In the genomic region with DNA sequence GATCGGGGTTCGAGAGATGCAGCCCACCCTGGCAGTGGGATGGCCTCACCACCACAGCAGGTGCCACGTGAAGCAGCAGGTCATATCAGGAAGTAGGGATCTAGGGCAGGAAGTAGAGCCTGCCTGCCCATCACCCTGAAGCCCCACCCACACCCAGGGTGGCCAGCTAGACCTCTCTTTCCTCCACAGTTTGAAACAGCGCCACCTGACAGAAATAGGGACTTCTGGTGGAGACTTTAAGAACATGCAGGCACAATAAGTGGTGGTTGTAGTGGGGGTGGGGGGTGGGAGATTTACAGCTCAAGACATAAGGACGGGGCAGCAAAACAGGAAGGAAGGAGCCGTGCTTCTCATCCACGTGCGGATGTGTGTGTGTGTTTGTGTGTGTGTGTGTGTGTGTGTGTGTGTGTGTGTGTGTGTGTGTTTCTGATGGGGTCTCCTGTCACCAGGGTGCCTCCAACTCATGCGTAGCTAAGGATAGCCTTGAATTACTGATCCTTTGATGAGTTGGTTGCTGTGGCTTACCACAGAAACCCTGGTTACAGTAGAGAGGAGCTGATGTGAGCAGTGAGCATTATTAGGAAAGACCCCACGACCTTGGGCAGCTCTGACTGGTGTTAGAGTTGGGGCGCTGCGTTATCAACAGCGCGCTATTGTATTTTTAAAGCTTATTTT, we compare ENCODE assay signal across 9 mouse cellular contexts. TPM values are rescaled to one million over a fixed set of nuclear protein-coding genes. Genes with fewer than 3 reads are reported as not detected.
DNase-seq lines count a peak whose midpoint lies in the region; ATAC-seq and TF ChIP-seq lines count a peak whose summit lies in the region.
"Had no signal": no experiment of that assay in that cellular context is flagged by ENCODE, and none has a peak within 500 bp of the region (broad histone marks: within the 10 kb centered on the region; RNA-seq: fewer than 3 reads in every experiment).

No protein-coding gene starts in this region.

- H3K36me3 ChIP-seq in ES-E14 (ENCODE audit: control insufficient read depth, insufficient read depth, low read length, poor library complexity, severe bottlenecking), result no peaks in the 10 kb centered on the region
- no peaks in the 10 kb centered on the region for H3K36me3 ChIP-seq in limb, embryonic 11.5 days (ENCODE audit: control insufficient read depth, insufficient read depth, low read length)
- H3K36me3 ChIP-seq: midbrain, embryonic 12.5 days had no signal

- no peak overlapping the region for H3K27ac ChIP-seq in ES-E14 (ENCODE audit: insufficient read depth, low read depth, low read length, poor library complexity, severe bottlenecking)
- no peak overlapping the region for H3K27ac ChIP-seq in limb, embryonic 11.5 days (replicated peaks; ENCODE audit: low read depth, low read length)
- H3K27ac ChIP-seq: midbrain, embryonic 12.5 days had no signal

- H3K9me3 ChIP-seq in ES-E14 (ENCODE audit: control insufficient read depth, insufficient read depth, low read depth, low read length), result no peaks in the 10 kb centered on the region
- no peaks in the 10 kb centered on the region for H3K9me3 ChIP-seq in limb, embryonic 11.5 days (ENCODE audit: control insufficient read depth, low read length)
- H3K9me3 ChIP-seq: midbrain, embryonic 12.5 days had no signal

- no peaks in the 10 kb centered on the region for H3K27me3 ChIP-seq in limb, embryonic 11.5 days (ENCODE audit: control insufficient read depth, insufficient read depth, low read length)
- H3K27me3 ChIP-seq: midbrain, embryonic 12.5 days had no signal

- WGBS in limb, embryonic 11.5 days, result 58% methylated on average over 14 of the region's 14 CpGs

- no peak overlapping the region for H3K4me3 ChIP-seq in ES-E14 (ENCODE audit: insufficient read depth in 1 of 2, low read depth in 1 of 2, low read length in 2 of 2, poor library complexity in 1 of 2, severe bottlenecking in 1 of 2)
- no peak overlapping the region for H3K4me3 ChIP-seq in limb, embryonic 11.5 days (ENCODE audit: low read depth, low read length)
- H3K4me3 ChIP-seq: midbrain, embryonic 12.5 days had no signal

- in situ Hi-C loops in ES-E14 (cut with MboI; ENCODE audit: low sequenced_read_pairs in 2 of 2, unreplicated experiment in 2 of 2), result no loop called here

- H3K4me2 ChIP-seq in limb, embryonic 11.5 days (ENCODE audit: low read depth, severe bottlenecking), result 0 out of 2 replicates have a peak overlapping the region, but pooled peaks have one; percentile 15
- H3K4me2 ChIP-seq: midbrain, embryonic 12.5 days had no signal

- peak; percentile 9 for DNase-seq in gastrocnemius, postnatal 10 days
- no peak for DNase-seq in gastrocnemius, postnatal 25 days
- DNase-seq in ES-E14 (ENCODE audit: low read depth, low spot score) (no peak), adipocyte (ENCODE audit: low spot score) (no peak)
- no peak for DNase-seq in limb, embryonic 11.5 days (ENCODE audit: low spot score)
- peak; percentile 44 for DNase-seq in spleen, adult 12 weeks (ENCODE audit: low spot score)
- DNase-seq in layer of hippocampus, adult 9-11 months, result no peak
- DNase-seq in cerebellum, adult 8-10 months, result no peak

- no peak for ATAC-seq in limb, embryonic 11.5 days (ENCODE audit: insufficient number of reproducible peaks, low FRiP score, low TSS enrichment, low read depth)

- H3K9ac ChIP-seq in ES-E14 (ENCODE audit: insufficient read depth, low read depth, low read length, poor library complexity, severe bottlenecking), result peak overlapping the region; percentile 16; the same call in 1 of the 2 replicates
- no peak overlapping the region for H3K9ac ChIP-seq in limb, embryonic 11.5 days (ENCODE audit: low read length)
- H3K9ac ChIP-seq: midbrain, embryonic 12.5 days had no signal

- H3K4me1 ChIP-seq in ES-E14 (ENCODE audit: control insufficient read depth in 2 of 2, insufficient read depth in 2 of 2, low read length in 2 of 2, poor library complexity in 1 of 2), result peaks cover 14 to 40% of the 10 kb centered on the region in 2 experiments; a peak in 3 of 4 replicates
- H3K4me1 ChIP-seq in limb, embryonic 11.5 days (ENCODE audit: control insufficient read depth, insufficient read depth, low read length), result peaks cover 4% of the 10 kb centered on the region; the same call in 1 of the 2 replicates
- H3K4me1 ChIP-seq: midbrain, embryonic 12.5 days had no signal

TF ChIP-seq in ES-E14, 5 proteins besides CTCF, POLR2A, EP300 and RAD21:
- TF ChIP-seq CHD2 (IDR thresholded peaks at IDR 0.05; ENCODE audit: low read depth, low read length) (no peak), ZNF384 (IDR thresholded peaks at IDR 0.05; ENCODE audit: low read depth, low read length) (no peak), ZC3H11A (IDR thresholded peaks at IDR 0.05; ENCODE audit: borderline replicate concordance, low read depth, low read length) (no peak), MAFK (IDR thresholded peaks at IDR 0.05; ENCODE audit: insufficient read depth, low read depth, low read length) (no peak), HCFC1 (IDR thresholded peaks at IDR 0.05; ENCODE audit: borderline replicate concordance, insufficient read depth, low read length) (no peak)

RNA-seq across cellular contexts. Expression of gene Bak1, which starts 16.7 kb away (rescaled TPM):
- 10 to 100 TPM; 26.5 to 30.5 TPM for total RNA-seq in gastrocnemius, postnatal 10 days (2021)
- total RNA-seq in gastrocnemius, postnatal 25 days (2021), result 10 to 100 TPM; 16.9 to 21.0 TPM
- 36.4 and 53.2 TPM in 2 replicates for total RNA-seq in ES-E14 (2012; rRNA removed)
- polyA plus RNA-seq in limb, embryonic 11.5 days (2014; fragmentation: Nextera tagmentation; extraction: Ambion mirVana), result 10.9 and 15.6 TPM in 2 replicates

RNA-seq across cellular contexts. Expression of gene Zbtb9, which starts 39.2 kb away (rescaled TPM):
- 1 to 10 TPM; 2.7 to 3.9 TPM for total RNA-seq in gastrocnemius, postnatal 10 days (2021)
- under 1 TPM; 0.43 to 0.92 TPM for total RNA-seq in gastrocnemius, postnatal 25 days (2021)
- total RNA-seq in ES-E14 (2012; rRNA removed), result 6.7 and 8.2 TPM in 2 replicates
- 11.5 and 14.0 TPM in 2 replicates for polyA plus RNA-seq in limb, embryonic 11.5 days (2014; fragmentation: Nextera tagmentation; extraction: Ambion mirVana)

RNA-seq across cellular contexts. Expression of gene Itpr3, which starts 45.0 kb away (rescaled TPM):
- total RNA-seq in gastrocnemius, postnatal 10 days (2021), result 1 to 10 TPM; 6.3 to 7.2 TPM
- 1 to 10 TPM; 1.6 to 2.4 TPM for total RNA-seq in gastrocnemius, postnatal 25 days (2021)
- total RNA-seq in ES-E14 (2012; rRNA removed), result 44.1 and 74.5 TPM in 2 replicates
- polyA plus RNA-seq in limb, embryonic 11.5 days (2014; fragmentation: Nextera tagmentation; extraction: Ambion mirVana), result 2.5 and 3.0 TPM in 2 replicates

Comparison
In these comparisons a context has a peak if more than half of its experiments do, and no peak if none do; other contexts are left out.
1. DNase-seq: peak in gastrocnemius, postnatal 10 days (single experiment) and spleen, adult 12 weeks (single experiment); none in gastrocnemius, postnatal 25 days (single experiment), ES-E14 (single experiment), limb, embryonic 11.5 days (single experiment), adipocyte (single experiment), layer of hippocampus, adult 9-11 months (single experiment) and cerebellum, adult 8-10 months (single experiment).